Mouse (Mus musculus) midbrain, postnatal 0 days (tissue): ENCODE data around the gene Ntrk3. TPM values are rescaled to one million over a fixed set of nuclear protein-coding genes. Genes with fewer than 3 reads are reported as not detected.

Experiments used
- ATAC-seq: fragments of 200-750 bp; cut with Nextera tagmentation; 2 replicates; pipeline ENCODE4 v1.8.0; 2017; ENCODE audit warnings: moderate number of reproducible peaks, mild to moderate bottlenecking, moderate TSS enrichment, moderate library complexity; ENCODE audit not compliant: low FRiP score
- DNase-seq: peaks from one replicate; pipeline ENCODE4 v3.0.0-alpha.2; 2015; ENCODE audit warnings: low spot score
- H3K27ac ChIP-seq: fragments of 300-500 bp; sonication (generic); 2 replicates; pipeline ENCODE4 v1.5.1; 2014; ENCODE audit warnings: low read depth, mild to moderate bottlenecking, low read length, mixed read lengths
- H3K27me3 ChIP-seq: fragments of 300-500 bp; sonication (generic); 2 replicates; pipeline ENCODE4 v1.6.1; 2014; ENCODE audit warnings: low read length, control low read depth, mixed read lengths; ENCODE audit not compliant: insufficient read depth
- H3K36me3 ChIP-seq: fragments of 300-500 bp; sonication (generic); 2 replicates; pipeline ENCODE4 v1.6.1; 2014; ENCODE audit warnings: low read length, control low read depth, mixed read lengths; ENCODE audit not compliant: insufficient read depth
- H3K4me1 ChIP-seq: fragments of 300-500 bp; sonication (generic); 2 replicates; pipeline ENCODE4 v1.6.1; 2014; ENCODE audit warnings: mild to moderate bottlenecking, control low read depth, antibody characterized with exemption, low read length, mixed read lengths; ENCODE audit not compliant: insufficient read depth
- H3K4me2 ChIP-seq: fragments of 300-500 bp; sonication (generic); 2 replicates; pipeline ENCODE4 v1.6.1; 2014; ENCODE audit warnings: low read depth, mild to moderate bottlenecking, low read length, mixed read lengths; ENCODE audit not compliant: poor library complexity, severe bottlenecking
- H3K4me3 ChIP-seq: fragments of 300-500 bp; sonication (generic); 2 replicates; pipeline ENCODE4 v1.5.1; 2014; ENCODE audit warnings: low read depth, mild to moderate bottlenecking, low read length, moderate library complexity
- H3K9ac ChIP-seq: fragments of 300-500 bp; sonication (generic); replicated peaks from 2 replicates; pipeline ENCODE4 v1.6.1; 2014; ENCODE audit warnings: mild to moderate bottlenecking, low read length, moderate library complexity, mixed read lengths; ENCODE audit not compliant: poor library complexity, severe bottlenecking
- H3K9me3 ChIP-seq: fragments of 300-500 bp; sonication (generic); 2 replicates; pipeline ENCODE4 v1.6.1; 2016; ENCODE audit warnings: low read length, control low read depth
- CTCF ChIP-seq: IDR thresholded peaks from 2 replicates; pipeline ENCODE4 v1.5.1; 2016; ENCODE audit warnings: antibody characterized with exemption, mild to moderate bottlenecking
- WGBS: fragments of 180-500 bp; shearing (Covaris S2); extraction: QIAGEN DNeasy Blood & Tissue Kit; methylation state at CpG from one replicate; pipeline ENCODE4 v1.1.7; 2014; 5-methylcytosine and 5-hydroxymethylcytosine counted together
- polyA plus RNA-seq: library from polyadenylated mRNA; unstranded; fragments of >200 nt; fragmentation: Nextera tagmentation; extraction: Ambion mirVana; gene quantifications from 2 replicates; pipeline ENCODE4 v1.2.1, GENCODE M21; 2015
- total RNA-seq: library from RNA; depleted of rRNA; stranded (reverse); fragments of >200 nt; gene quantifications from 2 replicates; pipeline ENCODE4 v1.2.3, GENCODE M21; 2014

The Ntrk3 gene
- total and polyA plus RNA-seq, 2 experiments from 2014 or later = 26.0 to 101 TPM

- no peak for ATAC-seq
- 87% methylated on average over 7 of the region's 7 CpGs for WGBS
- no peak for TF ChIP-seq CTCF
These were observed 222.7 kb downstream of the Ntrk3 start for GRCm38 (mm10) chr7:78515042-78515609.

DNA sequence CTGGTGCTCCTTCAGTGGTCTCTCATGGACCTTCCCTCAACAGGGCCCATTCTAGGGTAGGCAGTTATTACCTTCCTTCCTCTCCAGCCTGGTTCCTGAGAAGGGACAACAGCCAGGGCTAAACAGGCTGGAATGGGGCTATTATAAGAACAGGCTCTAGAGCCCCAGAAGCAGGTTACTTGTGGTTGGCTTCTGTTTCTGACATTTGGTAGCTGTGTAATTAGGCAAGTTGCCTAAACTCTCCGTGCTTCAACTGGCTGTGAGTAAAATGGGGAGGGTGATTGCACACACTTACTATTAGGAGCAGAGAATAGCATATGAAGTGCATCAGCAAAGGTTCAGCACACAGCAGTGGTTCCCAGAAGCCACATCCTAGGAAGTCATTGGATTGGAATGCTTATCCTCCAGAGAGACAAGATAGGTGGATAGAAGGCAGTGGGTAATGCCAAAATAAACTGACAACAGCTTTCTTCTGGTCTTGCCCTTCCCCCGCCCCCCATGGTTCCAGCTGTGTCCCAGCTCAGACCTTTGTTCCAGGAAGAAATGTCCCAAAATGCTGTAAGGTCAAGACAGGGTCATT lies 230.7 kb downstream of the Ntrk3 start:
- H3K27me3 ChIP-seq = no peaks in the 10 kb centered on the region
- no peak overlapping the region for H3K9ac ChIP-seq
- no peak overlapping the region for H3K4me3 ChIP-seq
- H3K4me2 ChIP-seq = no peak overlapping the region
- peaks cover 23% of the 10 kb centered on the region for H3K36me3 ChIP-seq
- ATAC-seq (no peak), DNase-seq (no peak)
- no peaks in the 10 kb centered on the region for H3K4me1 ChIP-seq
- no peaks in the 10 kb centered on the region for H3K9me3 ChIP-seq
- no peak overlapping the region for H3K27ac ChIP-seq
- TF ChIP-seq CTCF = no peak
- WGBS = 78% methylated on average over 2 of the region's 2 CpGs

More at GRCm38 (mm10) chr7:78515042-78515609, 222.7 kb downstream of the Ntrk3 start:
- H3K4me3 ChIP-seq = no peak overlapping the region
- no peaks in the 10 kb centered on the region for H3K27me3 ChIP-seq
- no peak overlapping the region for H3K4me2 ChIP-seq
- H3K9ac ChIP-seq = no peak overlapping the region
- H3K27ac ChIP-seq = no peak overlapping the region
- H3K9me3 ChIP-seq = no peaks in the 10 kb centered on the region
- H3K36me3 ChIP-seq = peaks cover 24% of the 10 kb centered on the region
- no peaks in the 10 kb centered on the region for H3K4me1 ChIP-seq
- no peak for DNase-seq

DNA sequence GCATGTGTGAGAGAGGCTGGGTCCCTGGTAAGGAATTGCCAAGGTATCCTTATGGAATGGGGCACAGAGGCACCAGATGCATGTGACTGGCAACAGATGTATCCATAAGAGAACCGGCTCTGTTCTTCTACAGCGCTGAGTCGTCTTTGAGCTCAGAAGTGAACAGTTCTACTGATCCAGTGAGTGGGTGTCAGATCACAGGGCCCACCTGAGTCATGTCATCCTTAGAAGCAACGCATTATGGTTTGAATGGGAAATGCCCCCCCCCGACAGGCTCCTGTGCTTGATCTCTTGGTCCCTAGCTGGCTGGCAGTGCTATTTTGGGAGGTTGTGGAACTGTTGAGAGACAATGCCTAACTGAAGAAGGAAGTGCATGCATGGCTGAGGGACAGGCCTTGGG lies 236.9 kb downstream of the Ntrk3 start:
- no peak overlapping the region for H3K27ac ChIP-seq
- DNase-seq (no peak), ATAC-seq (no peak)
- TF ChIP-seq CTCF = no peak
- WGBS = 81% methylated on average over 5 of the region's 5 CpGs
- H3K9ac ChIP-seq = no peak overlapping the region
- no peaks in the 10 kb centered on the region for H3K36me3 ChIP-seq
- H3K27me3 ChIP-seq = no peaks in the 10 kb centered on the region
- H3K4me3 ChIP-seq = no peak overlapping the region
- no peak overlapping the region for H3K4me2 ChIP-seq
- H3K9me3 ChIP-seq = no peaks in the 10 kb centered on the region
- H3K4me1 ChIP-seq = 0 out of 2 replicates have a peak, but pooled peaks cover 3% of the 10 kb centered on the region

GRCm38 (mm10) chr7:78499970-78500369 lies 237.8 kb downstream of the Ntrk3 start:
- Histone ChIP-seq H3K4me2 (no peak overlapping the region), H3K36me3 (no peaks in the 10 kb centered on the region), H3K27ac (no peak overlapping the region), H3K4me1 (0 out of 2 replicates have a peak, but pooled peaks cover 3% of the 10 kb centered on the region), H3K9ac (no peak overlapping the region), H3K27me3 (no peaks in the 10 kb centered on the region), H3K9me3 (no peaks in the 10 kb centered on the region), H3K4me3 (no peak overlapping the region)
- WGBS = 83% methylated on average over 1 of the region's 1 CpGs
- ATAC-seq = no peak
- TF ChIP-seq CTCF = no peak
- no peak for DNase-seq

DNA sequence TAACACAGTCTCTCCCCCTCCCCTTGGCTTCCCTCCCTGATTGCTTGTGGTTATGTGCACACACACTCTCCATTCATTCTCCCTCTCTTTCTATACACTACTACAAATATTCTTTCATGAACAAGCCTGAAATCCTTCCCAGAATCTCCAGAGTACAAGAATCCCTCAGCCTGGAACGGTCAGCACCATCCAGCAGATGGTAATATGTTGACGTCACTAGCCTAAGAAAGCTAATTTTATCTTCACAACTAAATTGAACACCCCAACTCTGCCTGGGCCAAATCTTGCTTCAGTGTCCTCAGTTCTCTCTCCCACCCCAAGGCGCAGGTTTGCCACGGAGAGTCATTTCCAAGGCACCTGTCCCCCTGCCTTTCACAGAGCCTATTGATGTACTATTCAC lies 239.5 kb downstream of the Ntrk3 start:
- Histone ChIP-seq H3K4me3 (no peak overlapping the region), H3K9ac (no peak overlapping the region), H3K4me2 (no peak overlapping the region), H3K9me3 (no peaks in the 10 kb centered on the region), H3K4me1 (0 out of 2 replicates have a peak, but pooled peaks cover 3% of the 10 kb centered on the region), H3K36me3 (0 out of 2 replicates have a peak, but pooled peaks cover 6% of the 10 kb centered on the region), H3K27me3 (no peaks in the 10 kb centered on the region), H3K27ac (no peak overlapping the region)
- no peak for TF ChIP-seq CTCF
- 86% methylated on average over 4 of the region's 4 CpGs for WGBS
- ATAC-seq (no peak), DNase-seq (no peak)

GRCm38 (mm10) chr7:78497819-78498218 lies 240.0 kb downstream of the Ntrk3 start:
- 57% methylated on average over 7 of the region's 7 CpGs for WGBS
- no peak for TF ChIP-seq CTCF
- Histone ChIP-seq H3K4me3 (no peak overlapping the region), H3K9me3 (no peaks in the 10 kb centered on the region), H3K4me1 (0 out of 2 replicates have a peak, but pooled peaks cover 3% of the 10 kb centered on the region), H3K9ac (no peak overlapping the region), H3K27ac (no peak overlapping the region), H3K27me3 (no peaks in the 10 kb centered on the region), H3K4me2 (no peak overlapping the region), H3K36me3 (0 out of 2 replicates have a peak, but pooled peaks cover 6% of the 10 kb centered on the region)
- no peak for ATAC-seq
- no peak for DNase-seq
